Mouse (Mus musculus) lung, postnatal 0 days (tissue): Measurements from ENCODE around the gene Cd300c2.

Experiments
- CTCF ChIP-seq: IDR thresholded peaks from 2 replicates; pipeline ENCODE4 v1.5.1; 2016; ENCODE audit warnings: antibody characterized with exemption, mild to moderate bottlenecking
- EP300 ChIP-seq: IDR thresholded peaks from 2 replicates; pipeline ENCODE4 v1.6.1; 2016; ENCODE audit warnings: antibody characterized with exemption, mild to moderate bottlenecking, control low read depth

DNA sequence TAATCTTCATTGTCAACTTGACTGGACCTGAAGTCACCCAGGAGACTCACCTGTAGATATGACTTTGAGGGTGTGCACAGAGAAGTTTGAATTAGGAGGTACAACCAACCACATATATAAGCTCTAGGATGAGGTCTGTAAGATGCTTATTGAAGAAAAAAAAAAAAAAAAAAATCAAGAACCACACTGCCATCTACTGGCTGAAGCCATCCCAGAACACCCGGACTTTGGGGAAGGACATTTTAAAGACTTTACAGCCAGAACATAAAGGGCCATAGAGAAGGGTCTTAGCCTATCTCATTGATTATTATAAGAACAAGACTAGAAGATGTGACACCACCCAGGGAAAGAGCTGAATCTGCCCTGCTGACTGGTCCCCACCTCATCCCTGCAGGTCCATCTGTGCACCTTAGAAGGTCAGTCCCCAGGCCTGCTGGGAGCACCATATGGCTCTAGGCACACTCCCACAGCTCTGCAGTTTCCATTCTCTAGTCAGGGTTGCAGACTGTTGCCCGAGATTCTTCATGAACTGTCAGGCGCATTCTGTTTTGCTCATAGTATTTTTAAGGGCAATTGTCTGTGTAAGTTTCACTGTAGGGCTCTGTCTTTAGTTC is 47.7 kb upstream of the Cd300c2 start:
- TF ChIP-seq EP300: no peak
- peak; percentile 18; the same call in 1 of the 2 replicates for TF ChIP-seq CTCF
